Mouse (Mus musculus) MEL (cell line): ENCODE data around the gene Stk32b. TPM values are rescaled to one million over a fixed set of nuclear protein-coding genes. Genes with fewer than 3 reads are reported as not detected.

Experiments used
- DNase-seq: peaks from one replicate; pipeline ENCODE4 v3.0.0; 2011; ENCODE audit warnings: low read depth, low spot score
- H3K27ac ChIP-seq: 2 replicates; pipeline ENCODE4 v1.5.1; 2012; ENCODE audit warnings: low read depth, mild to moderate bottlenecking, control low read depth, low read length, moderate library complexity; ENCODE audit not compliant: control insufficient read depth
- H3K27me3 ChIP-seq, 2 experiments: fragments of 150-350 bp in 1 of 2; sonication (generic) in 1 of 2; 2 replicates each; pipeline ENCODE4 v1.6.1; 2012; ENCODE audit warnings: low read length in 2 of 2, mild to moderate bottlenecking in 2 of 2, improper control_type of control experiment in 1 of 2, moderate library complexity in 1 of 2; ENCODE audit not compliant: insufficient read depth in 2 of 2, control insufficient read depth in 1 of 2
- H3K36me3 ChIP-seq, 2 experiments: 2 replicates each; pipeline ENCODE4 v1.6.1; 2012 to 2014; ENCODE audit warnings: low read length in 2 of 2, improper control_type of control experiment in 1 of 2, inconsistent platforms in 1 of 2, mild to moderate bottlenecking in 1 of 2; ENCODE audit not compliant: insufficient read depth in 2 of 2, control insufficient read depth in 1 of 2
- H3K4me1 ChIP-seq, 2 experiments: fragments of 150-350 bp in 1 of 2; sonication (generic) in 1 of 2; 2 replicates each; pipeline ENCODE4 v1.6.1; 2012; ENCODE audit warnings: low read length in 2 of 2, improper control_type of control experiment in 1 of 2, mild to moderate bottlenecking in 1 of 2; ENCODE audit not compliant: insufficient read depth in 2 of 2, control insufficient read depth in 1 of 2
- H3K4me3 ChIP-seq, 2 experiments: fragments of 150-350 bp in 1 of 2; sonication (generic) in 1 of 2; 2 replicates each; pipeline ENCODE4 v1.5.1; 2012; ENCODE audit warnings: low read depth in 2 of 2, low read length in 2 of 2, mild to moderate bottlenecking in 2 of 2, moderate library complexity in 2 of 2, control low read depth in 1 of 2, improper control_type of control experiment in 1 of 2; ENCODE audit not compliant: control insufficient read depth in 1 of 2, insufficient read depth in 1 of 2
- H3K79me2 ChIP-seq: 2 replicates; pipeline ENCODE4 v1.6.1; 2012; ENCODE audit warnings: mild to moderate bottlenecking, low read length, moderate library complexity; ENCODE audit not compliant: control insufficient read depth, poor library complexity, insufficient read depth
- H3K9ac ChIP-seq: 2 replicates; pipeline ENCODE4 v1.6.1; 2012; ENCODE audit warnings: low read depth, mild to moderate bottlenecking, control low read depth, low read length, moderate library complexity; ENCODE audit not compliant: control insufficient read depth, poor library complexity, severe bottlenecking
- H3K9me3 ChIP-seq: fragments of 150-350 bp; sonication (generic); replicated peaks from 2 replicates; pipeline ENCODE4 v1.6.1; 2012; ENCODE audit warnings: mild to moderate bottlenecking, low read length, improper control_type of control experiment, moderate library complexity; ENCODE audit not compliant: insufficient read depth
- BHLHE40 ChIP-seq: IDR thresholded peaks from 2 replicates; pipeline ENCODE4 v1.6.1; 2012; ENCODE audit warnings: low read depth, mild to moderate bottlenecking, inconsistent platforms, low read length, improper control_type of control experiment, borderline replicate concordance
- CHD2 ChIP-seq: IDR thresholded peaks from 2 replicates; pipeline ENCODE4 v1.6.1; 2011; ENCODE audit warnings: low read length, improper control_type of control experiment
- E2F4 ChIP-seq: IDR thresholded peaks from 2 replicates; pipeline ENCODE4 v1.6.1; 2011; ENCODE audit warnings: low read depth, low read length, improper control_type of control experiment, borderline replicate concordance
- GABPA ChIP-seq: IDR thresholded peaks from 2 replicates; pipeline ENCODE4 v1.6.1; 2012; ENCODE audit warnings: low read depth, mild to moderate bottlenecking, inconsistent platforms, low read length, improper control_type of control experiment, moderate library complexity
- GATA1 ChIP-seq: IDR thresholded peaks from 2 replicates; pipeline ENCODE4 v1.6.1; 2011; ENCODE audit warnings: low read depth, low read length, improper control_type of control experiment
- KAT2A ChIP-seq: conservative IDR thresholded peaks from 2 replicates; pipeline ENCODE4 v1.6.1; 2012; ENCODE audit warnings: low read depth, low read length, improper control_type of control experiment, inconsistent platforms
- MAX ChIP-seq: IDR thresholded peaks from 2 replicates; pipeline ENCODE4 v1.6.1; 2011; ENCODE audit warnings: low read length, improper control_type of control experiment
- MYB ChIP-seq: IDR thresholded peaks from 2 replicates; pipeline ENCODE4 v1.6.1; 2011; ENCODE audit warnings: mild to moderate bottlenecking, low read depth, low read length, improper control_type of control experiment
- MYC ChIP-seq: IDR thresholded peaks from 2 replicates; pipeline ENCODE4 v1.6.1; 2011; ENCODE audit warnings: low read depth, mild to moderate bottlenecking, low read length, improper control_type of control experiment, moderate library complexity
- NRF1 ChIP-seq: IDR thresholded peaks from 2 replicates; pipeline ENCODE4 v1.6.1; 2014; ENCODE audit warnings: low read depth, mild to moderate bottlenecking, inconsistent platforms, low read length, improper control_type of control experiment, moderate library complexity; ENCODE audit not compliant: poor library complexity, insufficient read depth, severe bottlenecking
- POLR2A ChIP-seq, 2 experiments: IDR thresholded peaks; 2 replicates each; pipeline ENCODE4 v1.6.1; 2011 to 2012; ENCODE audit warnings: low read length in 2 of 2, mild to moderate bottlenecking in 2 of 2, control low read depth in 1 of 2, improper control_type of control experiment in 1 of 2, low read depth in 1 of 2, moderate library complexity in 1 of 2; ENCODE audit not compliant: control insufficient read depth in 1 of 2, insufficient read depth in 1 of 2, poor library complexity in 1 of 2
- RAD21 ChIP-seq: IDR thresholded peaks from 2 replicates; pipeline ENCODE4 v1.6.1; 2011; ENCODE audit warnings: mild to moderate bottlenecking, low read depth, low read length, improper control_type of control experiment
- RCOR1 ChIP-seq: IDR thresholded peaks from 2 replicates; pipeline ENCODE4 v1.6.1; 2012; ENCODE audit warnings: low read depth, mild to moderate bottlenecking, inconsistent platforms, low read length, improper control_type of control experiment
- SMC3 ChIP-seq: IDR thresholded peaks from 2 replicates; pipeline ENCODE4 v1.6.1; 2011; ENCODE audit warnings: low read depth, low read length, improper control_type of control experiment
- TCF12 ChIP-seq: IDR thresholded peaks from 2 replicates; pipeline ENCODE4 v1.6.1; 2014; ENCODE audit warnings: low read depth, mild to moderate bottlenecking, inconsistent platforms, low read length, improper control_type of control experiment, moderate library complexity
- USF1 ChIP-seq: IDR thresholded peaks from 2 replicates; pipeline ENCODE4 v1.6.1; 2014; ENCODE audit warnings: low read depth, mild to moderate bottlenecking, inconsistent platforms, low read length, improper control_type of control experiment, moderate library complexity
- USF2 ChIP-seq, 2 experiments: IDR thresholded peaks; 2 replicates each; pipeline ENCODE4 v1.6.1; 2011 to 2012; ENCODE audit warnings: improper control_type of control experiment in 2 of 2, low read length in 2 of 2, borderline replicate concordance in 1 of 2, inconsistent platforms in 1 of 2, low read depth in 1 of 2, mild to moderate bottlenecking in 1 of 2; ENCODE audit not compliant: insufficient read depth in 1 of 2
- ZMIZ1 ChIP-seq: IDR thresholded peaks from 2 replicates; pipeline ENCODE4 v1.6.1; 2012; ENCODE audit warnings: low read depth, mild to moderate bottlenecking, inconsistent platforms, low read length, improper control_type of control experiment, moderate library complexity
- polyA plus RNA-seq, 2 experiments: library from polyadenylated mRNA; stranded (reverse) in 1 of 2; unstranded in 1 of 2; fragments of >175 nt in 1 of 2; fragments of >200 nt in 1 of 2; gene quantifications; 2 replicates each; pipeline versions ENCODE4 v1.2.1 to v1.2.4; 2012; ENCODE audit warnings: low replicate concordance in 2 of 2, low read depth in 1 of 2; ENCODE audit not compliant: insufficient read length in 2 of 2, insufficient read depth in 1 of 2, missing spikeins in 1 of 2
- total RNA-seq: library from RNA; depleted of rRNA; stranded (reverse); fragments of 300-350 nt; gene quantifications from 2 replicates; pipeline ENCODE4 v1.2.3, GENCODE M21; 2012

The Stk32b gene
- total and polyA plus RNA-seq, 3 experiments: not detected

- Histone ChIP-seq H3K79me2 (no peaks in the 10 kb centered on the region), H3K9ac (no peak overlapping the region), H3K27me3 (no peaks in the 10 kb centered on the region), H3K36me3 (no peaks in the 10 kb centered on the region), H3K9me3 (no peaks in the 10 kb centered on the region; the same call in 1 of the 2 replicates), H3K4me1 (no peaks in the 10 kb centered on the region), H3K27ac (no peak overlapping the region), H3K4me3 (no peak overlapping the region)
- DNase-seq: no peak
- TF ChIP-seq RAD21 (no peak), GATA1 (no peak), SMC3 (no peak), BHLHE40 (no peak), USF1 (no peak), RCOR1 (no peak), GABPA (no peak), KAT2A (no peak), TCF12 (no peak), USF2 (IDR thresholded peaks at IDR 0.05; ENCODE audit: borderline replicate concordance in 1 of 2, insufficient read depth in 1 of 2, low read depth in 1 of 2, low read length in 2 of 2) (no peak), ZMIZ1 (no peak), MYB (no peak)
Measured at GRCm38 (mm10) chr5:37650089-37650601, 66.8 kb downstream of the Stk32b start.

DNA sequence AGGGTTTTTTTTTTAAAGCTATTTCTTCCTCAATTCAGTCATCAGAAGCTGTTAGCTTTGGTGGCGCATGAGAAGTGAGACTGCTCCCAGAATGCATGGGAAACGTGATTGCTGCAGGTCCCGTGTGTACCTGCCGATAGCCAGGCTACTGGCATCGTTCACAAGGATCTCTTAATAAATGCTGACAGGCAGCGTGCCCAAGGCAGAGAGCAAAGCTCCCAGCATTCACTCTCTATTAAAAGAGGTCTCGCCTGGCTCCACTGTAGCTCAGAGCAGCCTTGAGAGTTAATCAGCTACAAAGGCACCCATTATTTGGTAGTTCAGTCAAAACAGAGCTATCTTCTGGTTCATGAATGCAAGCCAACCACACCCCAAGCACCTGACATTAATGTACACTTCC is 72.9 kb downstream of the Stk32b start:
- TF ChIP-seq NRF1: no peak
- no peak for TF ChIP-seq POLR2A (IDR thresholded peaks at IDR 0.05; ENCODE audit: control insufficient read depth in 1 of 2, insufficient read depth in 1 of 2, low read depth in 1 of 2, low read length in 2 of 2, poor library complexity in 1 of 2)
- TF ChIP-seq MAX: no peak
- no peak for TF ChIP-seq BHLHE40
- TF ChIP-seq MYC: no peak
- no peak for TF ChIP-seq E2F4
- TF ChIP-seq CHD2: no peak

More for the DNA sequence above, 72.9 kb downstream of the Stk32b start:
- Histone ChIP-seq H3K79me2 (no peaks in the 10 kb centered on the region), H3K9ac (no peak overlapping the region), H3K36me3 (no peaks in the 10 kb centered on the region), H3K4me1 (no peaks in the 10 kb centered on the region), H3K4me3 (no peak overlapping the region), H3K27me3 (no peaks in the 10 kb centered on the region), H3K27ac (no peak overlapping the region), H3K9me3 (no peaks in the 10 kb centered on the region)
- no peak for DNase-seq
